Mouse (Mus musculus) retina, adult 2 months (tissue): Measurements from ENCODE around the gene Slc25a21.

Experiments
- DNase-seq: peaks from one replicate; pipeline ENCODE4 v3.0.0-alpha.2; 2012; ENCODE audit warnings: low read depth, low spot score

Slc25a21 gene

GRCm38 (mm10) chr12:56890891-56891726 lies 306.2 kb downstream of the Slc25a21 start:
- DNase-seq: no peak

GRCm38 (mm10) chr12:56877796-56878195 lies 319.5 kb downstream of the Slc25a21 start:
- DNase-seq: no peak

- no peak for DNase-seq
Measured at GRCm38 (mm10) chr12:56876549-56876948, 320.7 kb downstream of the Slc25a21 start.

GRCm38 (mm10) chr12:56873204-56873603 lies 324.1 kb downstream of the Slc25a21 start:
- no peak for DNase-seq

GRCm38 (mm10) chr12:56870569-56870968 lies 326.7 kb downstream of the Slc25a21 start:
- DNase-seq: no peak

- DNase-seq: no peak
Measured at GRCm38 (mm10) chr12:56863873-56864562, 333.3 kb downstream of the Slc25a21 start.

- no peak for DNase-seq
Measured at GRCm38 (mm10) chr12:56852679-56853078, 344.6 kb downstream of the Slc25a21 start.

- no peak for DNase-seq
Measured at GRCm38 (mm10) chr12:56851464-56851863, 345.8 kb downstream of the Slc25a21 start.

- DNase-seq: no peak
Measured at GRCm38 (mm10) chr12:56829945-56830344, 367.3 kb downstream of the Slc25a21 start.

- DNase-seq: no peak
Measured at GRCm38 (mm10) chr12:56829455-56829883, 367.8 kb downstream of the Slc25a21 start.

GRCm38 (mm10) chr12:56827808-56828384 lies 369.4 kb downstream of the Slc25a21 start:
- no peak for DNase-seq

GRCm38 (mm10) chr12:56824688-56825087 lies 372.6 kb downstream of the Slc25a21 start:
- no peak for DNase-seq

GRCm38 (mm10) chr12:56822122-56822521 lies 375.1 kb downstream of the Slc25a21 start:
- no peak for DNase-seq

GRCm38 (mm10) chr12:56820604-56821003 lies 376.7 kb downstream of the Slc25a21 start:
- DNase-seq: no peak

GRCm38 (mm10) chr12:56807483-56807882 lies 389.8 kb downstream of the Slc25a21 start:
- DNase-seq: no peak

- no peak for DNase-seq
Measured at GRCm38 (mm10) chr12:56807078-56807477, 390.2 kb downstream of the Slc25a21 start.

GRCm38 (mm10) chr12:56804487-56804886 lies 392.8 kb downstream of the Slc25a21 start:
- no peak for DNase-seq

GRCm38 (mm10) chr12:56798641-56799415 lies 398.4 kb downstream of the Slc25a21 start:
- DNase-seq: no peak

GRCm38 (mm10) chr12:56789236-56789635 lies 408.0 kb downstream of the Slc25a21 start:
- no peak for DNase-seq

- no peak for DNase-seq
Measured at GRCm38 (mm10) chr12:56785250-56785649, 412.0 kb downstream of the Slc25a21 start.

- no peak for DNase-seq
Measured at GRCm38 (mm10) chr12:56781196-56781595, 416.1 kb downstream of the Slc25a21 start.

- no peak for DNase-seq
Measured at GRCm38 (mm10) chr12:56779621-56780020, 417.7 kb downstream of the Slc25a21 start.
